Mouse (Mus musculus) frontal cortex, adult (tissue): ENCODE results near the gene Rfxap.
A peak's percentile ranks its signal among the peaks of the same experiment; 100 is the strongest.
"Not testable (repeated sequence)": the region's sequence is repeated elsewhere in the genome, so short reads cannot be mapped to it uniquely, and the experiment has no call there.

Experiments used
- ATAC-seq: cut with Nextera tagmentation; 2 replicates; pipeline ENCODE4 v1.9.2; 2017; ENCODE audit warnings: mild to moderate bottlenecking, moderate library complexity, mixed read lengths; ENCODE audit not compliant: low TSS enrichment

Gene Rfxap

GRCm38 (mm10) chr3:54766811-54767210, 40.8 kb downstream of the Rfxap start:
- no peak for ATAC-seq

GRCm38 (mm10) chr3:54766034-54766433, 41.6 kb downstream of the Rfxap start:
- ATAC-seq = no peak

- not testable (repeated sequence) for ATAC-seq
These were observed 42.1 kb downstream of the Rfxap start for GRCm38 (mm10) chr3:54765521-54765920.

- peak; percentile 74 for ATAC-seq
These were observed 43.2 kb downstream of the Rfxap start for GRCm38 (mm10) chr3:54764418-54764817.

GRCm38 (mm10) chr3:54761258-54761657, 46.3 kb downstream of the Rfxap start:
- no peak for ATAC-seq

- ATAC-seq = no peak
These were observed 47.1 kb downstream of the Rfxap start for GRCm38 (mm10) chr3:54760321-54761115.

- ATAC-seq = no peak
These were observed 48.4 kb downstream of the Rfxap start for GRCm38 (mm10) chr3:54759211-54759610.

GRCm38 (mm10) chr3:54757446-54757845, 50.1 kb downstream of the Rfxap start:
- ATAC-seq = no peak

GRCm38 (mm10) chr3:54756058-54756457, 51.5 kb downstream of the Rfxap start:
- peak; percentile 81 for ATAC-seq

- ATAC-seq = peak; percentile 67
These were observed 52.2 kb downstream of the Rfxap start, which contains the start of gene Smad9 for GRCm38 (mm10) chr3:54755145-54756041. Gene Smad9 (plus strand): TSS chr3:54755582.

- no peak for ATAC-seq
These were observed 54.2 kb downstream of the Rfxap start for GRCm38 (mm10) chr3:54753411-54753810.
